Mouse (Mus musculus) lung, postnatal 0 days (tissue): ENCODE results near the gene Matk. TPM values are rescaled to one million over a fixed set of nuclear protein-coding genes. Genes with fewer than 3 reads are reported as not detected.

Experiments used
- ATAC-seq: fragments of 200-750 bp; cut with Nextera tagmentation; 2 replicates; pipeline ENCODE4 v1.8.0; 2017; ENCODE audit warnings: moderate library complexity
- DNase-seq: peaks from one replicate; pipeline ENCODE4 v3.0.0-alpha.2; 2016; ENCODE audit warnings: low spot score
- H3K27ac ChIP-seq: fragments of 300-500 bp; sonication (generic); 2 replicates; pipeline ENCODE4 v1.5.1; 2014; ENCODE audit warnings: antibody characterized with exemption, mild to moderate bottlenecking, low read length, mixed read lengths
- H3K27me3 ChIP-seq: fragments of 300-500 bp; sonication (generic); replicated peaks from 2 replicates; pipeline ENCODE4 v1.6.1; 2014; ENCODE audit warnings: low read length, mixed read lengths; ENCODE audit not compliant: insufficient read depth
- H3K36me3 ChIP-seq: fragments of 300-500 bp; sonication (generic); 2 replicates; pipeline ENCODE4 v1.6.1; 2014; ENCODE audit warnings: low read length, mixed read lengths; ENCODE audit not compliant: insufficient read depth
- H3K4me1 ChIP-seq: fragments of 300-500 bp; sonication (generic); 2 replicates; pipeline ENCODE4 v1.6.1; 2014; ENCODE audit warnings: antibody characterized with exemption, low read depth, low read length, mixed read lengths; ENCODE audit not compliant: insufficient read depth
- H3K4me2 ChIP-seq: fragments of 300-500 bp; sonication (generic); replicated peaks from 2 replicates; pipeline ENCODE4 v1.6.1; 2014; ENCODE audit warnings: low read depth, mild to moderate bottlenecking, low read length, moderate library complexity, mixed read lengths
- H3K4me3 ChIP-seq: fragments of 300-500 bp; sonication (generic); 2 replicates; pipeline ENCODE4 v1.5.1; 2014; ENCODE audit warnings: low read depth, low read length
- H3K9ac ChIP-seq: fragments of 300-500 bp; sonication (generic); replicated peaks from 2 replicates; pipeline ENCODE4 v1.6.1; 2014; ENCODE audit warnings: low read depth, mild to moderate bottlenecking
- H3K9me3 ChIP-seq: fragments of 300-500 bp; sonication (generic); 2 replicates; pipeline ENCODE4 v1.6.1; 2016; ENCODE audit warnings: low read length, mixed read lengths
- CTCF ChIP-seq: IDR thresholded peaks from 2 replicates; pipeline ENCODE4 v1.5.1; 2016; ENCODE audit warnings: antibody characterized with exemption, mild to moderate bottlenecking
- EP300 ChIP-seq: IDR thresholded peaks from 2 replicates; pipeline ENCODE4 v1.6.1; 2016; ENCODE audit warnings: antibody characterized with exemption, mild to moderate bottlenecking, control low read depth
- WGBS: fragments of 180-500 bp; shearing (Covaris S2); extraction: QIAGEN DNeasy Blood & Tissue Kit; methylation state at CpG from one replicate; pipeline ENCODE4 v1.1.7; 2014; 5-methylcytosine and 5-hydroxymethylcytosine counted together
- polyA plus RNA-seq: library from polyadenylated mRNA; unstranded; fragments of >200 nt; fragmentation: Nextera tagmentation; extraction: Ambion mirVana; gene quantifications from 2 replicates; pipeline ENCODE4 v1.2.1, GENCODE M21; 2015

Matk gene
- polyA plus RNA-seq, 1 experiment from 2014 or later, result 1.5 TPM

GRCm38 (mm10) chr10:81292554-81293333, 40.0 kb downstream of the Matk start, which contains the start of gene Pip5k1c:
TSS of gene Pip5k1c (plus strand) at chr10:81292963.
- Histone ChIP-seq H3K9me3 (no peaks in the 10 kb centered on the region), H3K4me1 (peaks cover 28% of the 10 kb centered on the region; the same call in 1 of the 2 replicates), H3K36me3 (no peaks in the 10 kb centered on the region), H3K4me3 (peak within 1 kb of the TSS; percentile 84), H3K27me3 (no peaks in the 10 kb centered on the region), H3K9ac (peak within 1 kb of the TSS; percentile 63), H3K4me2 (peak within 1 kb of the TSS; percentile 92), H3K27ac (peak within 1 kb of the TSS; percentile 94)
- DNase-seq, result peak; percentile 100
- peak; percentile 94 for ATAC-seq
- WGBS, result 2% methylated on average over 79 of the region's 80 CpGs
- TF ChIP-seq CTCF, result peak; percentile 90
- TF ChIP-seq EP300, result no peak

- H3K4me1 ChIP-seq, result peaks cover 28% of the 10 kb centered on the region; the same call in 1 of the 2 replicates
- H3K27me3 ChIP-seq, result no peaks in the 10 kb centered on the region
- WGBS, result 2% methylated on average over 25 of the region's 25 CpGs
- no peaks in the 10 kb centered on the region for H3K36me3 ChIP-seq
- H3K9ac ChIP-seq, result peak overlapping the region; percentile 63
- no peaks in the 10 kb centered on the region for H3K9me3 ChIP-seq
- peak overlapping the region; percentile 94 for H3K27ac ChIP-seq
- no peak for DNase-seq
- H3K4me3 ChIP-seq, result peak overlapping the region; percentile 84
- TF ChIP-seq EP300 (no peak), CTCF (no peak)
- peak overlapping the region; percentile 92 for H3K4me2 ChIP-seq
- no peak for ATAC-seq
Observed at GRCm38 (mm10) chr10:81293334-81294030, 40.7 kb downstream of the Matk start.

- H3K36me3 ChIP-seq, result no peaks in the 10 kb centered on the region
- peak overlapping the region; percentile 63; the same call in 1 of the 2 replicates for H3K9ac ChIP-seq
- peak overlapping the region; percentile 92 for H3K4me2 ChIP-seq
- no peaks in the 10 kb centered on the region for H3K27me3 ChIP-seq
- WGBS, result 35% methylated on average over 8 of the region's 8 CpGs
- TF ChIP-seq EP300 (no peak), CTCF (no peak)
- ATAC-seq (no peak), DNase-seq (no peak)
- no peaks in the 10 kb centered on the region for H3K9me3 ChIP-seq
- peaks cover 24% of the 10 kb centered on the region; the same call in 1 of the 2 replicates for H3K4me1 ChIP-seq
- H3K27ac ChIP-seq, result 0 out of 2 replicates have a peak overlapping the region, but pooled peaks have one; percentile 20
- peak overlapping the region; percentile 1; the same call in 1 of the 2 replicates for H3K4me3 ChIP-seq
Observed at GRCm38 (mm10) chr10:81294442-81294841, 41.7 kb downstream of the Matk start.

- no peak for TF ChIP-seq EP300
- no peak for TF ChIP-seq CTCF
- H3K27ac ChIP-seq, result no peak overlapping the region
- no peaks in the 10 kb centered on the region for H3K36me3 ChIP-seq
- H3K27me3 ChIP-seq, result no peaks in the 10 kb centered on the region
- DNase-seq (no peak), ATAC-seq (no peak)
- no peak overlapping the region for H3K9ac ChIP-seq
- no peak overlapping the region for H3K4me2 ChIP-seq
- no peaks in the 10 kb centered on the region for H3K9me3 ChIP-seq
- no peak overlapping the region for H3K4me3 ChIP-seq
- 93% methylated on average over 6 of the region's 6 CpGs for WGBS
- H3K4me1 ChIP-seq, result peaks cover 27% of the 10 kb centered on the region; the same call in 1 of the 2 replicates
Observed at GRCm38 (mm10) chr10:81295185-81295584, 42.5 kb downstream of the Matk start.

- no peak for TF ChIP-seq CTCF
Observed at GRCm38 (mm10) chr10:81297246-81297645, 44.5 kb downstream of the Matk start.

GRCm38 (mm10) chr10:81297845-81298244, 45.1 kb downstream of the Matk start:
- WGBS, result 37% methylated on average over 10 of the region's 10 CpGs
- TF ChIP-seq EP300 (no peak), CTCF (no peak)
- DNase-seq, result peak; percentile 82
- Histone ChIP-seq H3K4me2 (peak overlapping the region; percentile 32), H3K27ac (peak overlapping the region; percentile 86), H3K27me3 (no peaks in the 10 kb centered on the region), H3K9ac (no peak overlapping the region), H3K4me1 (peaks cover 32% of the 10 kb centered on the region; the same call in 1 of the 2 replicates), H3K9me3 (no peaks in the 10 kb centered on the region), H3K36me3 (no peaks in the 10 kb centered on the region), H3K4me3 (no peak overlapping the region)
- peak; percentile 69 for ATAC-seq

More at GRCm38 (mm10) chr10:81297246-81297645, 44.5 kb downstream of the Matk start:
- ATAC-seq, result no peak
- 78% methylated on average over 6 of the region's 6 CpGs for WGBS
- no peak for DNase-seq
- Histone ChIP-seq H3K4me3 (no peak overlapping the region), H3K4me1 (peaks cover 28% of the 10 kb centered on the region; the same call in 1 of the 2 replicates), H3K9me3 (no peaks in the 10 kb centered on the region), H3K27ac (peak overlapping the region; percentile 86), H3K27me3 (no peaks in the 10 kb centered on the region), H3K36me3 (no peaks in the 10 kb centered on the region), H3K9ac (no peak overlapping the region; the same call in 1 of the 2 replicates), H3K4me2 (peak overlapping the region; percentile 32; the same call in 1 of the 2 replicates)
